Mouse (Mus musculus) gastrocnemius, postnatal 14 days (tissue): Measurements from ENCODE around the gene Mdh1. TPM values are rescaled to one million over a fixed set of nuclear protein-coding genes. Genes with fewer than 3 reads are reported as not detected.
"Not testable (repeated sequence)": the region's sequence is repeated elsewhere in the genome, so short reads cannot be mapped to it uniquely, and the experiment has no call there.

ENCODE experiments used
- DNase-seq: peaks from one replicate; pipeline ENCODE4 v3.0.0; 2021; ENCODE audit warnings: mixed read lengths
- intact Hi-C: fragments of 180-260 bp; cut with DNase I; formaldehyde crosslinking; loops from one replicate; pipeline ENCODE4 v1.15.1; 2025; ENCODE audit warnings: low total_unique reads
- microRNA-seq, 2 experiments: library from miRNA; unstranded; fragments of <30 nt; microRNA quantifications; one replicate each; pipeline ENCODE4 v1.2.0; 2021
- total RNA-seq, 2 experiments: library from RNA; stranded (reverse); gene quantifications; 2 replicates each; pipeline ENCODE4 v1.2.3; 2021

Mdh1 gene
- total RNA-seq, 2 experiments from 2014 or later, result 459 to 595 TPM

GRCm38 (mm10) chr11:21549052-21549451, 23.1 kb downstream of the Mdh1 start:
- DNase-seq, result no peak
- intact Hi-C loops, result no loop called here

- no peak for DNase-seq
- intact Hi-C loops, result no loop called here
Measured at GRCm38 (mm10) chr11:21547518-21547917, 24.6 kb downstream of the Mdh1 start.

GRCm38 (mm10) chr11:21546671-21547070, 25.5 kb downstream of the Mdh1 start:
- intact Hi-C loops, result no loop called here
- no peak for DNase-seq

- no peak for DNase-seq
- intact Hi-C loops, result no loop called here
Measured at GRCm38 (mm10) chr11:21545951-21546350, 26.2 kb downstream of the Mdh1 start.

GRCm38 (mm10) chr11:21545021-21545420, 27.1 kb downstream of the Mdh1 start:
- DNase-seq, result no peak
- intact Hi-C loops, result no loop called here

- intact Hi-C loops, result no loop called here
Measured at GRCm38 (mm10) chr11:21542731-21543130, 29.4 kb downstream of the Mdh1 start.

GRCm38 (mm10) chr11:21540622-21541021, 31.5 kb downstream of the Mdh1 start:
- no peak for DNase-seq
- intact Hi-C loops, result no loop called here

More at GRCm38 (mm10) chr11:21542731-21543130, 29.4 kb downstream of the Mdh1 start:
- DNase-seq, result no peak

GRCm38 (mm10) chr11:21540072-21540471, 32.1 kb downstream of the Mdh1 start:
- intact Hi-C loops, result no loop called here
- no peak for DNase-seq

- intact Hi-C loops, DNase-seq: not testable (repeated sequence)
Measured at GRCm38 (mm10) chr11:21530856-21531255, 41.3 kb downstream of the Mdh1 start.

GRCm38 (mm10) chr11:21528676-21529394, 43.3 kb downstream of the Mdh1 start:
- intact Hi-C loops, result no loop called here

GRCm38 (mm10) chr11:21517726-21518125, 54.4 kb downstream of the Mdh1 start:
- no peak for DNase-seq
- intact Hi-C loops, result no loop called here

More at GRCm38 (mm10) chr11:21528676-21529394, 43.3 kb downstream of the Mdh1 start:
- no peak for DNase-seq

GRCm38 (mm10) chr11:21516396-21516795, 55.8 kb downstream of the Mdh1 start:
- DNase-seq, intact Hi-C loops: not testable (repeated sequence)

- intact Hi-C loops, DNase-seq: not testable (repeated sequence)
Measured at GRCm38 (mm10) chr11:21510577-21510976, 61.6 kb downstream of the Mdh1 start.

- DNase-seq, intact Hi-C loops: not testable (repeated sequence)
Measured at GRCm38 (mm10) chr11:21508713-21509112, 63.5 kb downstream of the Mdh1 start.

- intact Hi-C loops, DNase-seq: not testable (repeated sequence)
Measured at GRCm38 (mm10) chr11:21507073-21507472, 65.1 kb downstream of the Mdh1 start.

Small RNA genes lying within 50 kb of the gene (microRNA-seq; reads per million reads assigned to microRNA genes)
- gene Gm22990, result 0 reads per million in 2 experiments

Other genes with a start within 250 kb of the Mdh1 start
- gene Ugp2, start 201.2 kb downstream of the Mdh1 start, total RNA-seq, result 100 to 1,000 TPM; 264 to 284 TPM
- gene Wdpcp, start 132 bp downstream of the Mdh1 start, total RNA-seq, result 1 to 10 TPM; 2.8 to 4.8 TPM